Mouse (Mus musculus): ENCODE results near the gene Rnf111.
"Not testable (repeated sequence)": the region's sequence is repeated elsewhere in the genome, so short reads cannot be mapped to it uniquely, and the experiment has no call there.

Gene Rnf111

DNA sequence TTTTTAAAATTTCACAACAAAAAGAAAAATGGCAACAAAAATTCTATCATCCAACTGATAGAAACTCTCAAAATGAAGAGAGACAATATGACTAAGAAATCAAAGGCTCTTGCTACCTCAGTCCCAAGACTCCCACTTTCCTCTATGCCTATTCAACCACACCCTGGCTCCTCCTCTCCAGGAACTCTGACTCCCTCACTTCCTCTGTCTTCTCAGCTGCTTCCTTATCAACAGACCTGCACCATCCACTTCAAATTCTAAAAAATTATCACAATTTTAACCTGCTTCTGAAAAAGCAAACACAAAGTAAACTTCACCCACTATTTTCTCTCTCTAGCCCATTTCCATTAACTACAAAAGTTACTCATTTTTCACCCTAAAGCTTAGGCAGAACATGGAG lies 6.5 kb downstream of the Rnf111 start:
- DNase-seq (ENCODE audit: low spot score in 2 of 2): no peak

DNA sequence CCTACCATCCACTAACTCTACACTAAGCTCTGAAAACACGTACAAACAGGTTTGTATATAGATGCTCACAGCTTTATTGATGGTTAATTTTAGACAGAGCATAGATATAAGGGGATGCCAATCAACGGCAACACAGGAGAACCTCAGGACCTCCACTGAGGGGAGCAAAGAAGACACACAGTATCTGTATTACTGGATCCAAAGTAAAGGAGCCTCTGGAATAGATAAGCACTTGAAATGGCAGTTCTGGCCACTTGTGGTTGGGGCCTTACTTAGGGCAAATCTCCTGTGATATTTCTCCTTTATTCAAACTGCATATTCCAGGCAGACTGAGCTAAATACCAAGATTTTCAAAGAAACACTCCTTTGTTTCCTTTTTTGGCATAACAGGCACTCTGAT lies 10.5 kb downstream of the Rnf111 start:
- no peak for DNase-seq (ENCODE audit: low spot score in 2 of 2)

DNA sequence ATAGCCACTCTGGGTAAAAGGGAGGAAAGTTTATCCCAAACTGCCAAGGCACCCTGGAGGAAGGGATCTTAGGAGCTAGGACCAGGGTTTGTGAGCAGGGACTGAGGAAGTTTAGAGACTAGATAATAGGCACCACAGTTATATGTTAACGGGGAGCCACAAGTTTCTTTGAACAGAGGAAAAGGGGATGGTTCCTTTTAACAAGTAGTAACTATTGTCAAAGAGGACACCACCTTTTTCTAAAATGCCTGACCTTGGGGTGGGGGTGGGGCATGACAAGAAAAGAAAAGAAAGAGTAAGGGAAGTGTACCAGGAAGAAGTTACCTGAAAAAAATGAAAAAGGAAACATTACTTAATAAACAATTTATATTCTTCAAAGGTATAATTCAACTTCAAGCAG lies 12.3 kb downstream of the Rnf111 start:
- no peak for DNase-seq (ENCODE audit: low spot score in 2 of 2)

DNA sequence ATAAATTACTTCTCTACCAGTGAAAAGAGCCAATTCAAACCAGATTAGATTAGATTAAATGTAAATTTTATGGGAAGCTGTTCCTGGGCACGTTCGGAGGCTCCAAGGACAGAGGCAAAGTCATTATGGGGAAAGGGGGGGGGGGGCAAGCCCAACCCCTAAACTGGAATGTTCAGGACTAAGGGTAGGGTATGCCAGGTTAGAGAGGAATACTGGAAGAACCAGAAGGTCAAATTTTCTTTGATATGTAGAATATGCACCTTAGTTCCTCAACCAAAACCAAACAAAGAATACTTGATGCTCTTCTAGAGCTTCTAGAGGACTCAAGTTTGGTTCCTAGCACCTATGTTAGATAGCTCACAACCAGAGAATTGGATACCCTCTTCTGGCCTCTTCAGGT lies 16.1 kb downstream of the Rnf111 start:
- DNase-seq (ENCODE audit: low spot score in 2 of 2): no peak

DNA sequence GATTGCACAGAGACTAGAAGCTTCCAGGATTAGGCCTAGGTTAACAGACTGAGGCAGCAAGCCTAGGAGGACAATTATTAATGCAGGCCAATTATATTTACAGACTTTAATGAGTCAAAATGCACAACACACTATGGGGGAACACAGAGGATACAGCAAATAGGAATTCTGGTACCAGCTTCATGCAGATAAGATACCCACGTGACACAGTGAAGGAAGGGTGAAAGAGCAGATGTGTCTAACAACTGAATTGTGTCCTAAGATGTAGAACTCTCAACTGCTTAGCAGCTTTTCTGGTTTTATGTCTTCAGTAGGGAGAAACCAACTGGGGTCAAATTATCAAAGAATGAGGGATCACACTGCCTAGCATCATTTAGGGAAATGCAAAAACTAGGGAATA lies 17.7 kb downstream of the Rnf111 start:
- no peak for DNase-seq (ENCODE audit: low spot score in 2 of 2)

DNA sequence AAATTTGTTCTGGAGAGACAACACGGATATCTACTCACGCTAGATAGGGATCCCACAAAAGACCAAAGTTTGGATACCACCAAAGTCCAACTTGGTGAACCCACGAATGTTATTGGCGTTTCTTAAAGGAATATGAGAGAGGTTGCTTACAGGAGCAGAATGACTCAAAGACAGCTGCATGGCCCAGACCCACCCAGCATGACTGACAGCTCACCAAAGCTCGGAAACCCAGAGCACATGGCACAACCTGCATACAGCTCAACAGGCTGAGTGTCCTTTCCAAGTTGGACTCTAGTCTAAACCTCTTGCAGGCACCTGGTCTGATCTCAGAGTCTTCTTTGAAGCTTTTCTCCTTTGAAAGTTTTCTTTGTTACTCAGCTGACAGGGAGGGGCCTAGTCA lies 20.0 kb downstream of the Rnf111 start:
- DNase-seq (ENCODE audit: low spot score in 2 of 2): no peak

DNA sequence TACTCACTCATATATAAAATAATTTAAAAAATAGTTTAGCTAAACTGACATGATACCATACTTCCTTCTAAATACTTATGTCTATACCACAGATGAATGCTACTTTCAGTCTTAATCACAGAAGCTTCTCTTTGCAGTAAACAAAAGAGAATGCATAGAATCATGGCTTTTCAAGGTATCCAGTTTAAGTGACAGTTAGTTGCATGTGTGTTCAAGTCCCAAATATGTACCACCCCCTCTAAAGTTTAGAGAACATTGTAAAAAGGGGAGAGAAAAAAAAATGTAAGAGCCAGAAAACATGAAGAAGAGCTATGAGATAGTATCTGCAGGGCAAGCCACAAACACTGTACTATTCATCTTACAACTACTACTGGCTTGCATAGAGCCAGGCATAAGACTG lies 21.7 kb downstream of the Rnf111 start:
- no peak for DNase-seq (ENCODE audit: low spot score in 2 of 2)

DNA sequence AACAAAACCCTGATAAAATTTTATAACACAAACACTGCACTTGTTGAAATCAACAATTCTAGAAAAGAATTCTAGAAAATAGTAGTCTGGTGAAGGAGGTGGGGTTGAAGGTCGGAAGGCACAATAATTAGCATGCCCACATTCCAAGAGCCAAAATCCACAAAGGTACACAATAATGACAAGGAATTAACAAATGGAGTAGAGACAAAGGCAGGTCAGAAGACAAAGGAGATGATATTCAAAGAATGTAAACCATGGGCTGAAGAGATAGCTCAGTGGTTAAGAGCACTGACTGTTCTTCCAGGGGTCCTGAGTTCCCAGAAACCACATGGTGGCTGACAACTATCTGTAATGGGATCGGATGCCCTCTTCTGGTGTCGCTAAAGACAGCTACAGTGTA lies 26.3 kb downstream of the Rnf111 start:
- DNase-seq (ENCODE audit: low spot score in 2 of 2): no peak

DNA sequence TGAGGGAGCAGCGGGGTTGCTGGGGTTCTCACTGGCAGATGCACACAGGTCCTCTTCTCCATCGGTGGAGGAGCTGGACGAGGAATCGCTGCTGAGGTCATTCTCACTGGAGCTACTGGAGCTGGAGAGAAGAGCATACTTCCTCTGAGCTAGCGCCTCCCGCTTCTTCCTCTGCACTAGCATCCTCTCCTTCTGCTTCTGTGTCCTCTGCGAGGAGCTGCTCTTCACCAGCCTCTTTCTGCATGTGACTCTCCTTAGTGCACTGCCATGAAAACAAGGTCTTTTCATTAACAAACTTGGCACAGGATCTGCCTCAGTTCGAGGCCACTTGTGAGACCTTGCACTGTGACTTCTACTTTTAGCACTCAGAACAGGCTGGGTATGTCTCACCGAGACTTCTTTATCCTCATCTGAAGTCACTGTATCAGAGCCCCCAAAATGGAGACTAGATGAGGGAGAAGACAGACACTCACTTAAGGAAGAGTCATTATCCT lies 27.7 kb downstream of the Rnf111 start:
- no peak for DNase-seq (ENCODE audit: low spot score in 2 of 2)

DNA sequence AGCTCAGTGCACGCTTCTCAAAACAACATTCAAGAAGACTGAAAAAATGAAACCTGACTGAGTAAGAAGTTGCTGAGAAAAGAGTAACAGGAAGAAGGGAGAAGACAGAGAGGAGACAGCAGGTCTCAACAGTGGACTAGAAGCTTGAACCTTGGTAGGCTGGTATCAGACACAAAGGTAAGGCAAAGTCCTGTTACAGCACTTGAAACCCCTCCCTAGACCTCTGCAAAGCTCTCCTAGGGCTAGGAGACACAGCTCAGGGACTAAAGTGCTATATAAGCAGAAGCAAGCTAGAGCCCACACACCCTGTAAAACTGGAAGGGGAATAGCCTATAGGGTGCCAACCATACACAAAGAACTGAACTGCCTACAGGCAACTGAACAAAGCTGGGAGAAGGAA lies 30.1 kb downstream of the Rnf111 start:
- no peak for DNase-seq (ENCODE audit: low spot score in 2 of 2)

DNA sequence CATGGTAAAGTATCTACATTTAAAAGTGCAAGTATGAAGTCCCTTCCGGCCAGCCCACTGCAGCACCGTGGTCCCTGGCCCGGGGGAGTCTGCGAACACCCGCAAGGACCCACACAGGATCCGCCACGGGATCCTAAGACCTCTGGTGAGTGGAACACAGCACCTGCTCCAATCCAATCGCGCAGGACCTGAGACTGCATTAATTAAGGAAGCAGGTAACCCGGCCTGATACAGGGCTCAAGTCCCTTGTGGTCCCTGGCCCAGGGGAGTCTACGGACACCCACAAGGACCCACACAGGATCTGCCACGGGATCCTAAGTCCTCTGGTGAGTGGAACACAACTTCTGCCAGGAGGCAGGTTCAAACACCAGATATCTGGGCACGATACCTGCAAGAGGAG lies 40.4 kb downstream of the Rnf111 start:
- not testable (repeated sequence) for DNase-seq (ENCODE audit: low spot score in 2 of 2)

DNA sequence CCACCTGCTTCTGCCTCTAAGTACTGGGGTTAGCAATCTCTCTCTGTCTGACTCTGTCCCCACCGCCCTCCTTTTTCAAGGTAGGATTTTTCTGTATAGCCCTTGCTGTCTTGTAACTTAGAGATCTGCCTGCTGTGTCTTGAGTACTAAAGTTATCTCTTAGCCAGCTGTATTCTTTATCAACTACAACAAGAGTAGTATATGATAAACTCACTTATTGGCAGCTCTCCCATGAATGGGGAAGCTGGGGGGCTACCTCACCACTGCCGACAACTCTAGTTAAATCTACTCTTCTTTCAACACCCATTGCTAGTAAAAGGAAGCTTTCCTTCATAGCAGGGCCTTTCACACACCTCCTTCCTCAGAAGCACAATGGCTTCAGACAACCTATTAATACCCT lies 51.2 kb downstream of the Rnf111 start:
- DNase-seq (ENCODE audit: low spot score in 2 of 2): no peak

DNA sequence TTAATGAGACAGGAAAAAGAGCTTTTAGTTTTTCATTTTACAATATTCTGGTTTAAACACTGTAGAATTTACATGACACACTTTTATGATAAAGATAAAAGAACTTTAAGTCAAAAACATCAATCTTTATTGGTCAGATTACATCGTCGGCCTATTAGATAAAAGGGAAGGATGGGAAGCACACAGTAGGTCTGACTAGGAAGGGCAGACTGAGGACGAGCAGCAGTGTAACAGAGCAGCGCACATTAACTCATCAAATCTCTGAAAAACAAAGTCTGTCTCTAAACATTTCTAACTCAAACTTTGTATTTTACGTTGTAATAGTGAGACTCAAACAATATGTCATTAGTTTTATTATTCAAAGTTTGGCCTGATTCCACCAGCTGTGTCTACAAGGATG lies 54.5 kb downstream of the Rnf111 start:
- DNase-seq (ENCODE audit: low spot score in 2 of 2): no peak

DNA sequence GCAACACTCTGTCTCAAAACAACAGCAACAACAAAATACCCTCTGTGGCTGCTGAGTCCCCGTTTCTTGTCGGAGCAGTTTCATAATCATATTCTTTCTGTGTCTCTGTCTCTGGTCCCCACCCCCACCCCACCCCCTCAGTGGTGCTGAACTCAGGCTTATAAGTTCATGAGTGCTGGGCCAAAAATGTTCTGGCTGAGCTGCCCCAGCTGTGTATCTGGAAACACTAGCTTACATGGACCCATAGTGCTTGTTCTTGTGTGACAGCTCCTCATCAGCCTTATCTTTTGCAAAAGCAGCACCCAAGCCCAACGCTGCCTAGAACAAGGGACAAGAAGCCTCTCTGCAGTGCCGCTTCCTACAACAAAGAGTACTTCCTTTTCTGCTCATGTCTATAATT lies 63.6 kb downstream of the Rnf111 start:
- DNase-seq (ENCODE audit: low spot score in 2 of 2): no peak

DNA sequence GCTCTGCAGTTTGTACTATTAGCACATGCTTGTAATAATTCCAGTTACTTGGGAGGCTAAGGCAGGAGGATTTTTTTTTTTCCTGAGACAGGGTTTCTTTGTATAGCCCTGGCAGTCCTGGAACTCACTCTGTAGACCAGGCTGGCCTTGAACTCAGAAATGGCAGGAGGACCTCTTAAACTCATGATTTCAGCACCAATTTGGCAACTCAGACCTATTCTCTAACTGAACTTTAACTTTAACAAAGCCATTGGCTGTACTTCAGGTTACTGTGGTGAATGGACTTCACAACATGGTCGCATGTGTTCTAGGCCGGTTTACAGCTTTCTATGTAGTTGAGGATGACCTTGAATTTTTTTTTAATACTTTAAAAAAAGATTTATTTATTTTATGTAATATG lies 80.9 kb downstream of the Rnf111 start:
- no peak for DNase-seq (ENCODE audit: low spot score in 2 of 2)

DNA sequence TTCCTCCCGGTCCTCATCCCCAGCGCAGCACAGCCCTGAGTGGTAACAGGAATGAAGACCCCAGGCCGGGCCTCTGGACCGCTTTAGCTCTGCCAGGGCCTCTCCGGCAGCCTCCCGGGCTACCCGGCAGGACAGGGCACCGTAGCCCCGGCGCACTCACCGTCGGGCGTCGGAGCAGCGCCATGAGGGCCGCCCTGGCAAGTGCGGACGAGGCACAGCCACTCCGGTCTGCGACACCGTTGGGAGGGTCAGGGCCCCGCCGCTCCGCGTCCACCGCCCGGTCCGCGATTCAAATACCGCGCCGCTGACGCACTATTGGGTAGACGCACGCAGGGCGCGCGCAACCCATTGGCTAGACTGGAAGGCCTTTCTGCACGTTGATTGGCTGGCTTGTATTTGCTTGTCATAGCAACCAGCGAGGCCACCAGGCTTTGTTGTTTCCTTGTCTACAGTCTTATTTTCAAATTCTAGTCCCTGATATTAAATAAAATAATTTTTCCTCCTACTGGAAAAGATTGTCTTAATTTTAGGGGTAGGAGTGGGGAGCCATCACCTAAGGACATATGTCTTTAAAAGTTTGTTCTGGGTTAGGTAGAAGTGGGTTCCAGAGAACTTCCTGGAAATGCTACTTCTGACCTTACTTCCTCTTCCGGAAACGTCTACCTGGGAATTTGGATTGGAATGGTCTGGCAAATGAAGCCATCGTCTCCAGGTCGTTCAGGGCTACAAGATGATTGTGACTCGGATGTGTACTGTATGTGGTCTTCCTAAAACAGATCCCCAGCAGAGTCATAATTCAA lies 82.1 kb downstream of the Rnf111 start, which contains the start of gene Ccnb2:
Ccnb2 (minus strand) TSS at position 291 of the 800 bp plus-strand sequence.
- peak; percentile 81 to 82 for DNase-seq (ENCODE audit: low spot score in 2 of 2)

DNA sequence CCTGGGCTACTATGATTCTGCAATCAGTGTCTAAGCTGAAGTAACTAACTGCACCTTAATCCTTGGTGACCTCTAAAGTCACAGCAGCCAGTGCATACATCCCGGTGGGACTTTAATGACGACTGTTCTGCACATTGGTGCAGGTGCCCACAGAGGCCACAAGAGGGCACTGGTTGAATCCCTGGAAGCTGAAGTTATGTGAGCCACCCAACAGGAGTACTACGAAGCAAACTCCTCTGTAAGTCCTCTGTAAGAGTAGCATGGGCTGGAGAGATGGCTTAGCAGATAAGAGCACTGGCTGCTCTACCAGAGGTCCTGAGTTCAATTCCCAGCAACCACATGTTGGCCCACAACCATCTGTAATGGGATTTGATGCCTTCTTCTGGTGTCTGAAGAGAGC lies 87.1 kb downstream of the Rnf111 start:
- no peak for DNase-seq (ENCODE audit: low spot score in 2 of 2)

DNA sequence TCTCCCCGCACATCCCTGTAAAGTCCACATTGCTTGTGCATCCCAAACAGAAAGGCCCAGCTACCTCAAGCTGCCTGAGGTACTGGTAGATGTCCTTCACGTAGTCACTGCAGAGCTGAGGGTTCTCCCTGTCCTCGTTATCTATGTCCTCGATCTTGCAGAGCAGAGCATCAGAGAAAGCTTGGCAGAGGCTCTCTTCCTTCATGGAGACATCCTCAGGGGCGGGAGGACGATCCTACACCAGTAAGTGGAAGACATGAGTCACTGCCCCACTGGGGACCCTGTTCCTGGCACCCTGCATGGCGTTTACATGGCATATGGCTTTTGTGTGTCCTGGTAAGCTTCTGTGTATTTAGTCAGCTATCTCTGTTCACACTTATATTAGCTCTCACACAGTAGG lies 90.5 kb downstream of the Rnf111 start:
- no peak for DNase-seq (ENCODE audit: low spot score in 2 of 2)

DNA sequence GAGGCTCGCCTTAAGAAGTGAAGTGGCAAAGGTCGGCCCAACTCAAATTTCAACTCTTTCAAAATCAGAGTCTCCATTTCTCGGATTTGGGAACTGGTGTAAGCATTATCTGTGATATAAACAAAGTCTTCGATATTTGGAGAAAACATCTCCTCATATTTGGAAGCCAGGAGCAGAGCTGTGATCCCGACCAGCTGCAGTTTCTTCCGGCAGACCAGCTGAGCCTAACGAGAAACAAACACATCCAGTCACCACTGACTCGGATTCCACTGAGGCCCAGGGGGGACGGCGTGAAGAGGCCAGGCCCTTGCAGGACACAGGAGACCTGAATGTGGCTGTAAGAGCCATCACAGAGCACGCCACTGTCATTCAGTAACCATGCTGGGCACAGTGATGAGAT lies 92.9 kb downstream of the Rnf111 start:
- DNase-seq (ENCODE audit: low spot score in 2 of 2): no peak

DNA sequence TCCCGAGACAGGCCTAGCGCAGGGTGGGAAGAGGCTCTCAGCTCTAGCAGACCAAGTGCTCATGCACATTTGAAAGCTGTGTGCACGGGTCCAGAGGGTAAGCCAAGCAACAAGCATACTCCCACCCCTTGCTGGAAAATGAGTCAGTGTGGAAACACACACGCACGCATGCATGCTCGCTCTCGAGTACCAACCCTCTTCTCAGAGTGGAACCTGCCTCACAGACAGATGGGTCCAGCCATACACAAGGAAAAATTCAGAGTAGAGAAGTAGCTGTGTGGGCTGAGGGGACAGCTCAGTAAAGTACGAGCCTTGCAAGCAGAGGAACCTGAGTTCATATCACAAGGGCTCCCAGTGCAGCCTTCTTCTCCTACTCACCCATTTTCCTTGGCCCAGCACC lies 93.8 kb downstream of the Rnf111 start:
- DNase-seq (ENCODE audit: low spot score in 2 of 2): no peak

DNA sequence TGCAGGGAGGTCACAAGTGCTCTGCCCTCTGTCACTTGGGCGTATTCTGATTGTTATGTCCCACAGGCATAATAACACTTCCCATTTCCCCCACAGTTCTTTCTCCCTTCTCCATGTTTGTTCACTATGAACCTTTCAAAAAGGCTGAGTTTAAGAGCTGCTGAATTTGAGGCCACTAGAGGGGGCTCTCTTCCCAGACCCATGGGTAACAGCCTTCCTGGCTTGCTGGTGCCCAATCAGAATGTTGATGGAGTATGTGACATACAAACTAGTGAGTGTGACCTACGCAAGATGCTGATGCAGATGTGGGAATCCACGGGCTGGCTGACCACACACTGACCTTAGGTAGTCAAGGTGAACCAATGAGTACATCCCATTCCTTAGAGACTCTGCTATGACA lies 94.7 kb downstream of the Rnf111 start:
- DNase-seq (ENCODE audit: low spot score in 2 of 2): no peak

DNA sequence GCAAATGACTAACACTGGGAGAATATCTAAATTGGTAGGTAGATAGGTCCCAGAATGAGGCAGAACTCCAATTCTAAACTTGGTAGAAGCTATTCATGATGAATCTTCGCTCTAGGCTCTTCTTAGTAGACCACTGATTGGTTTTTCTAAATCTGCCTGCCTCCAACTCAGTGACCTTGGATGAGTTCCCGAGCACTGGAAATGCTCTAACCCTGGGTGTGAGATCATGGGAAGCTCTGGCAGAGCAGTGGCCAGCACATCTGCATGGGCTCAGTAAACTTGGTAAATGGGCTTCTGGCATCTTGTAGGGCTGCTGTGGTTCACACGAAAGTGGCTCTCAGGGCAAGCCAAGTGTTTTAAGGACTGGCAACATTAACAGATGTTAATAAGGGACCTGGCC lies 96.9 kb downstream of the Rnf111 start:
- no peak for DNase-seq (ENCODE audit: low spot score in 2 of 2)

DNA sequence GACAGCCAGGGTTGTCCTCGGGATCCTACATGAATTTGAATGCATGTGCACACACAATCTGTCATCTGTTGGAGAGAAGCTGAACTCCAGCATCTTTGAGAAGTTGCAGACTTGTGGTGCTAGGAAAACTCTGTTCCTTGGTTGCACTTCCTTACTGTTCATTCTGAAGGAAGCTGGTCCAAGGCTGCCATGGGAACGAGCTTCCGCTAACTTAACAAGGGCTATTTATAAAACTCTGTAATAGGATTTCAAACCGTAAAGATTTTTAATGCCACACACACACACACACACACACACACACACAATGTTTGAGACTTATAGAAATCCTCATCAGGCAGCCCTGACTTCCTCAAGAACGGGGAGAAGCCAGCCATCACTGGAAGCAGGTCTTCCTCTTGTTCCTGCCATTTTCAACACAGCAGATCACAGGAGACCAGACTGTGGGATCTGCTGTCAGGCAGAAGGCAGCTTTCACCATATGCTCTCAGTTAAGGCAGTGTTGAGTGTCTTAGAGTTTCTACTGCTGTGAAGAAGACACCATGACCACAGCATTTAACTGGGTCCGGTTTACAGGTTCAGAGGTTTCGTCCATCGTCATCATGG lies 101.5 kb downstream of the Rnf111 start:
- DNase-seq (ENCODE audit: low spot score in 2 of 2): peak in 1 of 2 experiments; percentile 49

Data from right cerebral cortex, postnatal 36 days (tissue).